Mouse (Mus musculus): Measurements from ENCODE around the gene Trpm4. TPM values are rescaled to one million over a fixed set of nuclear protein-coding genes. Genes with fewer than 3 reads are reported as not detected.

Trpm4 gene
- polyA plus RNA-seq, 1 experiment from 2014 or later, result 20.4 TPM

DNA sequence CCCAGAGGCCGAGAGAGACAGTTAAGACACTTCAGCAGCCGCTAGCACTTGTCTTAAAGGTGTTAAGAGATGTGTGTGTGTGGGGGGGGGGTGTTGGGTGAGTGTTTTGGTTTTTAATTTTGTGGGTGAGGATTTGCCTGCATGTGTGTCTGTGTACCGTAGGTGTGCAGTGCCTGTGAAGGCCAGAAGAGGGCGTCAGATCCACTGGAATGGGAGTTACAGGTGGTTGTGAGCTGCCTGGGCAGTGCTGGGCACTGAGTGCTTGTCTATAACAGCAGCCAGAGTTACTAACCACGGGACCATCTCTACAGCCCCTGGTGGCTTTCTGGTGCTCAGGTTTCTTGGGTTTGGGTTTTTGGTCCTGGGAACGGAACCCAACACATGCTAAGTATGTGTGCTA is 2.1 kb downstream of the Trpm4 start:
- Histone ChIP-seq H3K27ac (no peak overlapping the region), H3K4me3 (replicated peaks) (no peak overlapping the region), H3K9ac (no peak overlapping the region), H3K9me3 (no peaks in the 10 kb centered on the region), H3K4me2 (replicated peaks) (no peak overlapping the region), H3K27me3 (replicated peaks) (no peaks in the 10 kb centered on the region), H3K36me3 (peaks cover 6% of the 10 kb centered on the region), H3K4me1 (replicated peaks) (peaks cover 31% of the 10 kb centered on the region)
- 84% methylated on average over 6 of the region's 6 CpGs for WGBS
- ATAC-seq, result no peak

- Histone ChIP-seq H3K4me1 (replicated peaks) (peaks cover 17% of the 10 kb centered on the region), H3K4me2 (replicated peaks) (no peak overlapping the region), H3K27ac (no peak overlapping the region), H3K4me3 (replicated peaks) (no peak overlapping the region), H3K9me3 (no peaks in the 10 kb centered on the region), H3K27me3 (replicated peaks) (no peaks in the 10 kb centered on the region), H3K36me3 (peaks cover 24% of the 10 kb centered on the region), H3K9ac (no peak overlapping the region)
- ATAC-seq, result no peak
- WGBS, result 79% methylated on average over 13 of the region's 13 CpGs
Observed at GRCm38 (mm10) chr7:45328841-45329475, 4.6 kb downstream of the Trpm4 start.

DNA sequence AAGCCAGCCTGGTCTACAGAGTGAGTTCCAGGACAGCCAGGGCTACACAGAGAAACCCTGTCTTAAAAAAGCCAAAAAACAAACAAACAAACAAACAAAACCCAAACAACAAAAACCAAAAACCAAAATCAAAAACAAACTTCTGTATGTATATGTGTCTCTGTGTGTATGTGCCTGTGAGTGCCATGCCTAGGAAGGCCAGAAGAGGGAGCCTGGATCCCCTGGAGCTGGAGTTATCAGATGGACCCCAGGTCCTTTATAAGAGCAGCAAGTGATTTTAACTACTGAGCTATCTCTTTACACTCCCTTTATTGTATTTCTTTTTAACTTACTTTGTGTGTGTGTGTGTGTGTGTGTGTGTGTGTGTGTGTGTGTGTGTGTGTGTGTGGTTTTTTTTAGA is 7.8 kb downstream of the Trpm4 start:
- Histone ChIP-seq H3K27me3 (replicated peaks) (no peaks in the 10 kb centered on the region), H3K27ac (no peak overlapping the region), H3K36me3 (peaks cover 25% of the 10 kb centered on the region), H3K4me2 (replicated peaks) (no peak overlapping the region), H3K9me3 (no peaks in the 10 kb centered on the region), H3K4me1 (replicated peaks) (0 out of 2 replicates have a peak, but pooled peaks cover 3% of the 10 kb centered on the region), H3K4me3 (replicated peaks) (no peak overlapping the region), H3K9ac (no peak overlapping the region)
- ATAC-seq, result no peak

- Histone ChIP-seq H3K4me3 (replicated peaks) (no peak overlapping the region), H3K4me1 (replicated peaks) (0 out of 2 replicates have a peak, but pooled peaks cover 3% of the 10 kb centered on the region), H3K9ac (no peak overlapping the region), H3K27ac (0 out of 2 replicates have a peak overlapping the region, but pooled peaks have one; percentile 49), H3K27me3 (replicated peaks) (no peaks in the 10 kb centered on the region), H3K36me3 (peaks cover 25% of the 10 kb centered on the region), H3K4me2 (replicated peaks) (peak overlapping the region; percentile 12; the same call in 1 of the 2 replicates), H3K9me3 (no peaks in the 10 kb centered on the region)
- WGBS, result 57% methylated on average over 5 of the region's 5 CpGs
- ATAC-seq, result peak; percentile 93
Observed at GRCm38 (mm10) chr7:45323069-45323468, 10.5 kb downstream of the Trpm4 start.

GRCm38 (mm10) chr7:45322245-45322644 is 11.3 kb downstream of the Trpm4 start:
- Histone ChIP-seq H3K9me3 (no peaks in the 10 kb centered on the region), H3K27me3 (replicated peaks) (no peaks in the 10 kb centered on the region), H3K27ac (0 out of 2 replicates have a peak overlapping the region, but pooled peaks have one; percentile 49), H3K9ac (no peak overlapping the region), H3K4me3 (replicated peaks) (no peak overlapping the region), H3K4me1 (replicated peaks) (0 out of 2 replicates have a peak, but pooled peaks cover 3% of the 10 kb centered on the region), H3K4me2 (replicated peaks) (no peak overlapping the region), H3K36me3 (peaks cover 23% of the 10 kb centered on the region)
- 85% methylated on average over 4 of the region's 4 CpGs for WGBS
- ATAC-seq, result no peak

DNA sequence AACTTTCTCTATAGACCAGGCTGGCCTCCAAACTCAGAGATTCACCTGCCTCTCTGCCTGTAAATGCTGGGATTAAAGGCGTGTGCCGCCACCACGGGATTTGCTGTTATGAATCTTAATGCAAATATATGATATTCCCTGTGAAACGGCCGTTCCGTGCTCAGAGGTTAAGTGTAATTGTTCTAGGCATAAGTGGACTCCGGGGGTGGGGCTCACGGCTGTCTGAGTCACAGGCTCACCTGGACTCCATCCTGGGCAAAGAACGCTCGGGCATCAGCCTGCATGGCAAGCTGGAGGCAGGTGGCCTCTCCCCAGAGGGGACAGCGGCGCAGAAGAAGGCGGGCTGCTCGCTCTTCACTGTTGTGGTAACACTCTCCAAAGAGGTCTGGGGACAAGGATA is 17.0 kb downstream of the Trpm4 start:
- H3K9ac ChIP-seq, result no peak overlapping the region
- peak; percentile 29 for ATAC-seq
- H3K4me1 ChIP-seq (replicated peaks), result peaks cover 10% of the 10 kb centered on the region; the same call in 1 of the 2 replicates
- no peak overlapping the region for H3K27ac ChIP-seq
- no peak overlapping the region for H3K4me2 ChIP-seq (replicated peaks)
- H3K36me3 ChIP-seq, result no peaks in the 10 kb centered on the region
- H3K27me3 ChIP-seq (replicated peaks), result no peaks in the 10 kb centered on the region
- H3K9me3 ChIP-seq, result no peaks in the 10 kb centered on the region
- H3K4me3 ChIP-seq (replicated peaks), result no peak overlapping the region
- 85% methylated on average over 14 of the region's 14 CpGs for WGBS

DNA sequence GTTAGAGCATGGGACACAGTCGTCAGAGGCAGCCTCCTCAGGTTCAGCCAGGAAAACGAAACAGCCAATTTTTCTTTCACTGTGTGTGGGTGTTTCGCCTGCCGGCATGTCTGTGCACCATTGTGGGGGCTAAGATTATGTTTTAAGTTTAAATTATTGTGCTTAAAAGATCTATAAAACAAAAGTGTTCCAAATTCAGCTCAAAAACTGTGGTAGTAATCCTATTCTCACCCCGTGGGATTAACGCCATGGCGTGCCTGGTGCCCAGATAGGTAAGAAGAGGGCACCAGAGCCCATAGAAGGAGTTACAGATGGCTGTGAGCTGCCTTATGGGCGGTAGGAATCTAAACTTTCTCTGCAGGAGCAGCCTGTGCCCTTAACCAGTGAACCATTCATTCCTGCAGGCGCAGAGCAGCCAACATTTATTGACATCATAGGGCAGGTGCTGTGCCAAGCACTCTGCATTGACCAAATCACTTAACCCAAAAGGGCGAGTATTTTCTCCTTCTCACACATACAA is 18.3 kb downstream of the Trpm4 start:
- Histone ChIP-seq H3K27me3 (replicated peaks) (no peaks in the 10 kb centered on the region), H3K27ac (no peak overlapping the region), H3K4me2 (replicated peaks) (no peak overlapping the region), H3K4me3 (replicated peaks) (no peak overlapping the region), H3K9ac (no peak overlapping the region), H3K36me3 (peaks cover under 1% of the 10 kb centered on the region; the same call in 1 of the 2 replicates), H3K4me1 (replicated peaks) (peaks cover 10% of the 10 kb centered on the region; the same call in 1 of the 2 replicates), H3K9me3 (no peaks in the 10 kb centered on the region)
- WGBS, result 82% methylated on average over 10 of the region's 10 CpGs
- ATAC-seq, result no peak

GRCm38 (mm10) chr7:45313495-45313894 is 20.1 kb downstream of the Trpm4 start:
- Histone ChIP-seq H3K4me2 (replicated peaks) (no peak overlapping the region), H3K27ac (peak overlapping the region; percentile 57), H3K4me3 (replicated peaks) (no peak overlapping the region), H3K9ac (no peak overlapping the region), H3K4me1 (replicated peaks) (peaks cover 13% of the 10 kb centered on the region; the same call in 1 of the 2 replicates), H3K36me3 (peaks cover 2% of the 10 kb centered on the region; the same call in 1 of the 2 replicates), H3K27me3 (replicated peaks) (no peaks in the 10 kb centered on the region), H3K9me3 (no peaks in the 10 kb centered on the region)
- WGBS, result 33% methylated on average over 9 of the region's 9 CpGs
- ATAC-seq, result peak; percentile 64; the same call in 1 of the 2 replicates

- H3K9ac ChIP-seq, result no peak overlapping the region
- peaks cover 2% of the 10 kb centered on the region; the same call in 1 of the 2 replicates for H3K36me3 ChIP-seq
- H3K4me1 ChIP-seq (replicated peaks), result peaks cover 13% of the 10 kb centered on the region; the same call in 1 of the 2 replicates
- H3K4me3 ChIP-seq (replicated peaks), result no peak overlapping the region
- no peak for ATAC-seq
- H3K27ac ChIP-seq, result peak overlapping the region; percentile 57
- no peaks in the 10 kb centered on the region for H3K9me3 ChIP-seq
- 14% methylated on average over 10 of the region's 10 CpGs for WGBS
- H3K27me3 ChIP-seq (replicated peaks), result no peaks in the 10 kb centered on the region
- no peak overlapping the region for H3K4me2 ChIP-seq (replicated peaks)
Observed at GRCm38 (mm10) chr7:45312686-45313453, 20.7 kb downstream of the Trpm4 start.

DNA sequence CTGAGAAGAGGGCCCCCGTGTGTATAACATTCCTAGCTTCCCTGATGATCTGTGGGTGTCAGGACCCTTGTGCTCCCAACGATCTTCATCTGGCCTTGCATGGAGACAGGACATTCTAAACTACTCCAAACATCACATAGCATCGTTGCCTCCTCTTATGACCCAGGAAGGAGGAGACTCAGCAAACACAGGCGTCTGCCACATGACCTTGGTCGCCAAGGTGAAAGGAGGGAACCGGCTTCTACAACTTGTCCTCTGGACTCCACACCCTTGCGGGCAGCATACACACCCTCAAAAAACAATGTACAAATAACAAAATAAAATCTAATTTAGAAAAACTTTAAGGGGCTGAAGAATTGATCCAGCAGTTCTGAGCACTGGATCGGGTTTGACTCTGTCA is 21.6 kb downstream of the Trpm4 start:
- H3K27ac ChIP-seq, result no peak overlapping the region
- 24% methylated on average over 8 of the region's 8 CpGs for WGBS
- no peaks in the 10 kb centered on the region for H3K27me3 ChIP-seq (replicated peaks)

DNA sequence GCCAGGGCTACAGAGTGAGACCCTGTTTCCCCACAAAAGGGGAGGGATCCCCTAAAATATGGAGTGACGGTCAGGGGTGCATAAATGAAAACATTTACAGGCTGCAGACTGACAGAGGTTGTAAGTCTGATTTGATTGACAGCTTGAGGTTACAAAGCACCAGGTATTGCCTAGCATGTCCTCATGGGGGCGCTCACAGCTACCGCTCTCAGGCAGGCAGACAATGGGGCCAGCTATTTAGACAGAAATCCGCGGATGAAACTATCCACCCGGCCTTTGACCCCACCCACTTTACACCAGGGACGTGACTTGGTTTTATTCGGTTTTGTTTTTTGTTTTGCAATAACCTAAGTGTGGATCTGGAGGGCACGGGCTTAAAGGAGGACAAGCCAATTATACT is 24.1 kb downstream of the Trpm4 start:
- H3K27ac ChIP-seq, result no peak overlapping the region
- WGBS, result 18% methylated on average over 9 of the region's 9 CpGs
- peaks cover 2% of the 10 kb centered on the region; the same call in 1 of the 2 replicates for H3K36me3 ChIP-seq
- no peaks in the 10 kb centered on the region for H3K9me3 ChIP-seq
- H3K9ac ChIP-seq, result no peak overlapping the region
- no peak overlapping the region for H3K4me2 ChIP-seq (replicated peaks)
- no peak for ATAC-seq
- H3K4me3 ChIP-seq (replicated peaks), result no peak overlapping the region
- no peaks in the 10 kb centered on the region for H3K27me3 ChIP-seq (replicated peaks)
- H3K4me1 ChIP-seq (replicated peaks), result peaks cover 16% of the 10 kb centered on the region

More for the DNA sequence above, 21.6 kb downstream of the Trpm4 start:
- Histone ChIP-seq H3K4me2 (replicated peaks) (0 out of 2 replicates have a peak overlapping the region, but pooled peaks have one; percentile 6), H3K4me3 (replicated peaks) (no peak overlapping the region), H3K36me3 (peaks cover 2% of the 10 kb centered on the region; the same call in 1 of the 2 replicates), H3K9me3 (no peaks in the 10 kb centered on the region), H3K9ac (no peak overlapping the region), H3K4me1 (replicated peaks) (peaks cover 13% of the 10 kb centered on the region; the same call in 1 of the 2 replicates)
- ATAC-seq, result peak; percentile 37; the same call in 1 of the 2 replicates

DNA sequence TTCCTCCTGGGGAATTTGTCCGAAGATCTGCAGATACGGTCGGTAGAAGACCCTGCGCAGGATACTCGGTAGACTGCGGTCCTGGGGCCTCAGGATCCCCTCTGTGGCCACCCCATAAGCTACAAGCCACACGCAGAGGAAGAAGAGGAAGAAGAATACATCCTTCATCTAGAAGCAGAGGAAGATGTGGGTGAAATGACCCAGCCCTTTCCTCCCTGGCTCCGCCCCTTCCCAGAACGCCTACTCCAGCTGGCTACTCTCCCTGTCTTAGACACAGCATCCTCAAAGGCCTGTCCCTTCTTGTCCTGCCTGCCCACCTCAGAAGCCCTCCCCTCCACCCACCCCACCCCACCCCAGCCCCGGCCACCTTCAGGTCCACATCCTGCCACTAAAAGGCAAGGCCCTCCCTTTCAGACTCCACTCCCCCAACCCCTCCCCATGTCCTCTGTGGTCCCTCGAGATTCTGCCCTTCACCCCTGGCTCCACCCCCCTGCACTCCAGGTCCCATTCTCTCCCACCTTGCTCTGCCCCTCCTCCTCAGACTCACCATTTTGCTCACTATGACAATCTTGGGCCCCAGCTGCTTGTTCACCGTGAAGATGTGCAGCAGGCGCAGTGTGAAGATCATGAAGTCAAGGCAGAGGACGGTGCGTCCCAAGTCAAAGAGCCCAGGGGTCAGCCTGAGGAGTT is 24.9 kb downstream of the Trpm4 start:
- Histone ChIP-seq H3K27me3 (replicated peaks) (no peaks in the 10 kb centered on the region), H3K4me3 (replicated peaks) (no peak overlapping the region), H3K36me3 (peaks cover 2% of the 10 kb centered on the region; the same call in 1 of the 2 replicates), H3K4me1 (replicated peaks) (peaks cover 14% of the 10 kb centered on the region), H3K9me3 (no peaks in the 10 kb centered on the region), H3K9ac (no peak overlapping the region), H3K27ac (no peak overlapping the region), H3K4me2 (replicated peaks) (no peak overlapping the region)
- no peak for ATAC-seq
- WGBS, result 68% methylated on average over 15 of the region's 15 CpGs

Measured in intestine, embryonic 15.5 days (tissue).